Mouse (Mus musculus) lung, embryonic 14.5 days (tissue): ENCODE data around the gene Ndrg3. TPM values are rescaled to one million over a fixed set of nuclear protein-coding genes. Genes with fewer than 3 reads are reported as not detected.

ENCODE experiments used
- ATAC-seq: fragments of 200-750 bp; cut with Nextera tagmentation; 2 replicates; pipeline ENCODE4 v1.8.0; 2017; ENCODE audit warnings: mild to moderate bottlenecking, moderate TSS enrichment, moderate library complexity; ENCODE audit not compliant: insufficient read depth
- DNase-seq: peaks from one replicate; pipeline ENCODE4 v3.0.0-alpha.2; 2015
- H3K27ac ChIP-seq: fragments of 300-500 bp; sonication (generic); 2 replicates; pipeline ENCODE4 v1.5.1; 2014; ENCODE audit warnings: low read depth, mild to moderate bottlenecking, moderate library complexity
- H3K27me3 ChIP-seq: fragments of 300-500 bp; sonication (generic); 2 replicates; pipeline ENCODE4 v1.6.1; 2014; ENCODE audit warnings: low read length, control low read depth; ENCODE audit not compliant: insufficient read depth
- H3K36me3 ChIP-seq: fragments of 300-500 bp; sonication (generic); 2 replicates; pipeline ENCODE4 v1.6.1; 2014; ENCODE audit warnings: control low read depth; ENCODE audit not compliant: insufficient read depth
- H3K4me1 ChIP-seq: fragments of 300-500 bp; sonication (generic); 2 replicates; pipeline ENCODE4 v1.6.1; 2014; ENCODE audit warnings: antibody characterized with exemption, control low read depth; ENCODE audit not compliant: insufficient read depth
- H3K4me2 ChIP-seq: fragments of 300-500 bp; sonication (generic); 2 replicates; pipeline ENCODE4 v1.6.1; 2014; ENCODE audit warnings: mild to moderate bottlenecking
- H3K4me3 ChIP-seq: fragments of 300-500 bp; sonication (generic); 2 replicates; pipeline ENCODE4 v1.5.1; 2014; ENCODE audit warnings: low read depth, low read length
- H3K9ac ChIP-seq: fragments of 300-500 bp; sonication (generic); 2 replicates; pipeline ENCODE4 v1.6.1; 2014
- H3K9me3 ChIP-seq: fragments of 300-500 bp; sonication (generic); 2 replicates; pipeline ENCODE4 v1.6.1; 2016; ENCODE audit warnings: low read depth, low read length, control low read depth
- CTCF ChIP-seq: IDR thresholded peaks from 2 replicates; pipeline ENCODE4 v1.5.1; 2016; ENCODE audit warnings: antibody characterized with exemption, low read depth
- WGBS: fragments of 180-500 bp; shearing (Covaris S2); extraction: QIAGEN DNeasy Blood & Tissue Kit; methylation state at CpG from one replicate; pipeline ENCODE4 v1.1.7; 2014; 5-methylcytosine and 5-hydroxymethylcytosine counted together
- polyA plus RNA-seq: library from polyadenylated mRNA; unstranded; fragments of >200 nt; fragmentation: Nextera tagmentation; extraction: Ambion mirVana; gene quantifications from 2 replicates; pipeline ENCODE4 v1.2.1, GENCODE M21; 2014

Ndrg3 gene
- polyA plus RNA-seq, 1 experiment from 2014 or later: 43.7 TPM

DNA sequence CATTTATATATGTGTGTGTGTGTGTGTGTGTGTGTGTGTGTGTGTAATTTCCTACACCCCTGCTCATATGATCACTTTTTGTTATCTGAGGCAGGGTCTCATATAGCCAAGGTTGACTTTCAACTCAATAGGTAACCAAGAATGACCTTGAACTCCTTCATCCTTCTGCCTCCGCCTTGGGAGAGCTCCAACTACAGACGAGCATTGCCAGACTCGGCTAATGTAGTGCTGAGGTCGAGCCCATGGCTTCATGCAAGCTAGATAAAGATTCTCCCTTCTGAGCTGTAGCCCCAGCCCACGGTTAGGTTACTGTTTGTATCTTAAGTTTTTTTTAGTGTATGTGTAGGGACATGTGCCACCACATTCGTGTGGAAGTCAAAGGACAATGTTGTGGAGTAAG, 90.0 kb downstream of the Ndrg3 start:
- H3K4me1 ChIP-seq: no peaks in the 10 kb centered on the region
- DNase-seq (no peak), ATAC-seq (no peak)
- no peak overlapping the region for H3K4me3 ChIP-seq
- H3K9me3 ChIP-seq: no peaks in the 10 kb centered on the region
- H3K4me2 ChIP-seq: no peak overlapping the region
- H3K27me3 ChIP-seq: no peaks in the 10 kb centered on the region
- no peaks in the 10 kb centered on the region for H3K36me3 ChIP-seq
- WGBS: 58% methylated on average over 6 of the region's 6 CpGs
- no peak overlapping the region for H3K27ac ChIP-seq
- no peak for TF ChIP-seq CTCF
- no peak overlapping the region for H3K9ac ChIP-seq

DNA sequence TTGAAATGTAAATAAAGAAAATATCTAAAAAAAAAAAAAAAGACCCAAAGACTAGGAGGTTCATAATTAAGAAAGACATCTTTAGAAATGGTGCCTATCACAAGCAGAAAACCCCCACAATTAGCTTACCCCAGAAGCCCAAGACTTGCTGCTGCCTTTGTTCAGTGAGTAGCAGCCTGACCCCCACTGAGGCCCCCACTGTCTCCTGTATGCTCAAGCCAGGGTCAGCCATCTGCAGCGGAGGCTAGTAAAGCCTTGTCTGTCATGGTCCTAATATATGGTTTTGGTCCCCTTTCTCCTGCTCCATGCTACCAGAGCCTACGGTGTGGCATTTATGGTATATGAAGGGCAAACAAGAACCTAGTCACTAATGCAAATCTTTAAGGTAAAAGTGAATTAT, 90.5 kb downstream of the Ndrg3 start:
- ATAC-seq: no peak
- H3K4me3 ChIP-seq: no peak overlapping the region
- no peaks in the 10 kb centered on the region for H3K27me3 ChIP-seq

DNA sequence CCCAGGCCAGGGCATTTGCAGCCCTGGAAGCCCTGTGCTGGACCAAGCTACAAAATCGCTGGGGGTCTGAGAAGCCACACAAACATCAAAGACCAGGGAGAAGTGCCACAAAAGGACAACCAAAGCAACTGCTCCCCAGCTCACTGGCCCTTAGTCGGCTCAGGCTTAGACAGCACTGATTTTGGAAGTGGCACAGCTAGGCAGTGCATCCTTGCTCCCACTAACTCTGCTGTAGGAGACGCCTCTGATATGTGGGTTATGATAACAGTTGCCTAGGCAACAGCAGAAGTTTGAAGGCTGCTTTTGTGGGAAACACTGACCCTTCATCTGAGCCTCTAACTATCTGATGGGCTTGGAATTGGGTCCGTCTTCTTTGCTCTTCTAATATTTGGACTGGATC, 92.7 kb downstream of the Ndrg3 start:
- H3K36me3 ChIP-seq: no peaks in the 10 kb centered on the region
- no peak for DNase-seq
- no peaks in the 10 kb centered on the region for H3K27me3 ChIP-seq
- no peaks in the 10 kb centered on the region for H3K4me1 ChIP-seq
- H3K4me2 ChIP-seq: no peak overlapping the region
- no peak overlapping the region for H3K27ac ChIP-seq
- no peaks in the 10 kb centered on the region for H3K9me3 ChIP-seq
- no peak overlapping the region for H3K9ac ChIP-seq
- no peak overlapping the region for H3K4me3 ChIP-seq
- ATAC-seq: no peak
- WGBS: 46% methylated on average over 4 of the region's 4 CpGs
- TF ChIP-seq CTCF: no peak

More for the DNA sequence above, 90.5 kb downstream of the Ndrg3 start:
- no peak for DNase-seq
- H3K9ac ChIP-seq: no peak overlapping the region
- TF ChIP-seq CTCF: no peak
- no peak overlapping the region for H3K27ac ChIP-seq
- H3K36me3 ChIP-seq: no peaks in the 10 kb centered on the region
- no peak overlapping the region for H3K4me2 ChIP-seq
- H3K9me3 ChIP-seq: no peaks in the 10 kb centered on the region
- 76% methylated on average over 2 of the region's 2 CpGs for WGBS
- no peaks in the 10 kb centered on the region for H3K4me1 ChIP-seq

DNA sequence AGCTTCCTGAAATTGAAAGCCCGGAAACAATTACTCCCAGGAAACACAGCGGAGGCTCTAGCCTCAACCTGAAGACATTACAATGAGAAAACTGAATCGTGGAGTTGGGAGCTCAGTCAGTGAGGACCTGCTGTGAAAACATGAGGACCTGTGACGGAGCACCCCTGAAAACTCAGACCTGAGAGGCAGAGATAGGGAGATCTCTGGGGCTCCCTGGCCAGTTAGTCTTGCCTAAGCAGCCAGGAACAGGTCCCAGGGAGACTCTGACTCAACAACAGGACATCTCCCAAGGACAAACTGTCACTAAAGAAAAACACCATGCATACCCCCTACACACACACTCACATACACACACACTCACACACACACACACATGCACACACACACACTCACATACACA, 93.5 kb downstream of the Ndrg3 start:
- ATAC-seq (no peak), DNase-seq (no peak)
- 40% methylated on average over 4 of the region's 4 CpGs for WGBS
- Histone ChIP-seq H3K9ac (no peak overlapping the region), H3K9me3 (no peaks in the 10 kb centered on the region), H3K4me2 (no peak overlapping the region), H3K27me3 (no peaks in the 10 kb centered on the region), H3K4me1 (no peaks in the 10 kb centered on the region), H3K27ac (no peak overlapping the region), H3K36me3 (no peaks in the 10 kb centered on the region), H3K4me3 (no peak overlapping the region)
- no peak for TF ChIP-seq CTCF

DNA sequence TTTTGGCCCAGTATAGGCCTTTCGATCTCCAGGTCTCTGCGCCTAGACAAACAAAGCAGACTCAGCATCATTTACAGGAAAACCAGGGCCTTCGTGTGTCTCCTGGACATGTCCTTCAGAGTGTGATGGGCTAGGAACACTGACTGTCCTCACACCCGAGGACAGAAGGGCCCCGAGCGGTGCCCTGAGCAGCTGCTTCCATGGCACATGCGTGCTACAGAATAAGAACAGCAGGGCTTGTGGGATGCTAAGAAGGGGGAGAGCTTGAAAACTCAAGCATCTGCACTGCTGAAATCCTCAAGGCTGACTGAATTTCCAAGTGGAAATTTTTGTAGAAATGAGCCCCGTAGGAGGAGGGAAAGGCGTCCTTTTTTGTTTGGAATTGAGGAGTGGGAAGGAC, 94.8 kb downstream of the Ndrg3 start:
- no peak for TF ChIP-seq CTCF
- no peaks in the 10 kb centered on the region for H3K4me1 ChIP-seq
- WGBS: 79% methylated on average over 9 of the region's 9 CpGs
- no peaks in the 10 kb centered on the region for H3K36me3 ChIP-seq
- no peaks in the 10 kb centered on the region for H3K27me3 ChIP-seq
- DNase-seq (no peak), ATAC-seq (no peak)
- no peak overlapping the region for H3K27ac ChIP-seq
- no peaks in the 10 kb centered on the region for H3K9me3 ChIP-seq
- no peak overlapping the region for H3K9ac ChIP-seq
- H3K4me2 ChIP-seq: no peak overlapping the region
- no peak overlapping the region for H3K4me3 ChIP-seq

DNA sequence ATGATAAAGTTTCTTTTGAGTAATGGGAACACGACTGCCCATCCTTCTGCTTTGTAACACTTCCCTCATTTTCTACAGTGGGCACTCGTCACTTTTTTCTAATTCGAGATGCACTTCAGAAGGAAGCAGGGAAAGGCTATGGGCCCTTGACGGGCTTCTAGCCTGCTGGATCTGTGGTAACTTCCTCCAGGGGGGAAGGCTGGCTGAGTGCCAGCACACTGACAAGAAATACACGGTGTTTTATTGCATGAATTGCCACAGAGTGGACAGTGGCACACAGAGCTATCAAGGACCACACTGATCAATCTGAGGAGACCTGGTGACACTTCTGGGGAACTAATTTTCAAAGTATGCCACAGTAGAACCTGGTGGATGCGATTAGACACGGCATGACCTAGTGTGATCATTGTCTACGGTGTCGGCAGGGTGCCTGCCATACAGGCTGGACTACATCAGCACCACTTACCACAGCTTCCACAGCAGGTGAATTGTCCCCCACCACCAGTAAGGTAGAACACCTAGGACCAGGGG, 95.4 kb downstream of the Ndrg3 start:
- DNase-seq (peak; percentile 38), ATAC-seq (no peak)
- 49% methylated on average over 9 of the region's 9 CpGs for WGBS
- no peak overlapping the region for H3K4me2 ChIP-seq
- H3K27ac ChIP-seq: no peak overlapping the region
- H3K4me3 ChIP-seq: no peak overlapping the region
- H3K9ac ChIP-seq: no peak overlapping the region
- H3K36me3 ChIP-seq: no peaks in the 10 kb centered on the region
- no peak for TF ChIP-seq CTCF
- H3K4me1 ChIP-seq: no peaks in the 10 kb centered on the region
- H3K9me3 ChIP-seq: no peaks in the 10 kb centered on the region
- no peaks in the 10 kb centered on the region for H3K27me3 ChIP-seq

DNA sequence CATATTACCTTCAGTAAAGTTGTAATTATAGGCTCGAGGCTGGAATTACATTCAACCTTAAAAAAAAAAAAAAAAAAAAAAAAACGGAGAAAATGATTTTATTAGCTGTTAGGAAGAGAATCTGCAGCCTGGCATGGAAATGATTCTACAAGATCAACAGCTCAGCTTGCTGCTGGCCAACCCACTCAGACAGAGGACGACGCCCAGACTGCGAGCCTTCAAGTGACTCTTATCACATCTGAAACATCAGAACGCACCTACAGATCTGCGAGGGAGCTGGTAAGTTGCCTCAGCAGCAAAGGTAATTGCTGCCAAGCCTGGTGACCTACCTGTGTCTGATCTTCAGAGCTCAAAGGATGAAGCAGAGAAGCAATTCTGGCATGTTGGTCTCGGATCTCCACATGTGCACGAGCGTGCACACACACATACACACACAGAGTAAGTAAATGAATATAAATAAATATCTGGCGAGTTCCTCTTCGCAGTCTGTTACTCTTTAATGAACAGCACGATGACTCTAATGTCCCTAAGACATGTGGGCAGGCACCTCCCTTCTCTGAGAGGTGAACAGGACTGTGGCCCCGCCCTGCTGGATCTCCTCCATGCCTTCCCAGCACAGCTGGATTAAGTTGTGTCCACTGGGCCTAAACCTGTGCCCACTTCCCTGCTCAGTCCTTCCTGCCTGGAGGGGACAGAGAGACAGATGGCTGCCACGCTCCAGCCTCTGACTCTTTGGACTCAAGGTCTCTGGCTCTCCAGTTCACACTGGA, 97.2 kb downstream of the Ndrg3 start:
- Histone ChIP-seq H3K9ac (no peak overlapping the region), H3K4me2 (no peak overlapping the region), H3K9me3 (no peaks in the 10 kb centered on the region), H3K27ac (no peak overlapping the region), H3K4me3 (no peak overlapping the region), H3K4me1 (no peaks in the 10 kb centered on the region), H3K36me3 (no peaks in the 10 kb centered on the region), H3K27me3 (no peaks in the 10 kb centered on the region)
- no peak for DNase-seq
- WGBS: 51% methylated on average over 15 of the region's 15 CpGs
- TF ChIP-seq CTCF: no peak
- ATAC-seq: no peak
